Mouse (Mus musculus) myocyte (in vitro differentiated cells): ENCODE measurements around the gene Gm20388. TPM values are rescaled to one million over a fixed set of nuclear protein-coding genes. Genes with fewer than 3 reads are reported as not detected.
"Not testable (repeated sequence)": the region's sequence is repeated elsewhere in the genome, so short reads cannot be mapped to it uniquely, and the experiment has no call there.

Source experiments
- H3K27me3 ChIP-seq: one replicate; pipeline ENCODE4 v1.6.1; 2011; ENCODE audit not compliant: control insufficient read depth, insufficient read depth, insufficient read length
- H3K36me3 ChIP-seq: one replicate; pipeline ENCODE4 v1.6.1; 2011; ENCODE audit not compliant: control insufficient read depth, insufficient read depth
- H3K4me2 ChIP-seq: one replicate; pipeline ENCODE4 v1.6.1; 2011; ENCODE audit warnings: low read depth, control low read depth
- H3K4me3 ChIP-seq: one replicate; pipeline ENCODE4 v1.5.1; 2011; ENCODE audit warnings: mild to moderate bottlenecking, control low read depth, moderate library complexity
- H3K79me2 ChIP-seq: one replicate; pipeline ENCODE4 v1.6.1; 2011; ENCODE audit not compliant: control insufficient read depth, insufficient read depth
- H3ac ChIP-seq: one replicate; pipeline ENCODE4 v1.6.1; 2011; ENCODE audit not compliant: control insufficient read depth, insufficient read length
- CEBPB ChIP-seq: IDR thresholded peaks from 2 replicates; pipeline ENCODE4 v1.6.1; 2011; ENCODE audit warnings: mild to moderate bottlenecking, moderate library complexity; ENCODE audit not compliant: poor library complexity, insufficient read depth, severe bottlenecking
- E2F4 ChIP-seq: IDR thresholded peaks from one replicate; pipeline ENCODE4 v1.6.1; 2011; ENCODE audit warnings: mild to moderate bottlenecking, control low read depth, moderate library complexity; ENCODE audit not compliant: insufficient read depth
- MAX ChIP-seq: IDR thresholded peaks from one replicate; pipeline ENCODE4 v1.6.1; 2011; ENCODE audit warnings: low read depth, mild to moderate bottlenecking, control low read depth
- MYOD1 ChIP-seq, 3 experiments: IDR thresholded peaks; one replicate each; pipeline ENCODE4 v1.6.1; 2011; ENCODE audit warnings: control low read depth in 2 of 3, low read depth in 2 of 3, mild to moderate bottlenecking in 2 of 3, moderate library complexity in 1 of 3; ENCODE audit not compliant: insufficient read length in 2 of 3, control insufficient read depth in 1 of 3
- MYOG ChIP-seq, 3 experiments: IDR thresholded peaks; one replicate each; pipeline ENCODE4 v1.6.1; 2011; ENCODE audit warnings: control low read depth in 2 of 3, low read depth in 2 of 3, mild to moderate bottlenecking in 2 of 3; ENCODE audit not compliant: insufficient read length in 2 of 3, control insufficient read depth in 1 of 3, insufficient read depth in 1 of 3
- POLR2A ChIP-seq: IDR thresholded peaks from one replicate; pipeline ENCODE4 v1.6.1; 2011; ENCODE audit warnings: low read depth, mild to moderate bottlenecking, control low read depth, moderate library complexity; ENCODE audit not compliant: insufficient read length
- POLR2AphosphoS2 ChIP-seq: IDR thresholded peaks from one replicate; pipeline ENCODE4 v1.6.1; 2011; ENCODE audit warnings: low read depth, control low read depth; ENCODE audit not compliant: insufficient read length
- REST ChIP-seq: IDR thresholded peaks from one replicate; pipeline ENCODE4 v1.6.1; 2011; ENCODE audit warnings: mild to moderate bottlenecking, control low read depth, moderate library complexity; ENCODE audit not compliant: insufficient read depth, insufficient read length
- SRF ChIP-seq: IDR thresholded peaks from one replicate; pipeline ENCODE4 v1.6.1; 2011; ENCODE audit warnings: low read depth; ENCODE audit not compliant: control insufficient read depth, insufficient read length
- TCF12 ChIP-seq: IDR thresholded peaks from one replicate; pipeline ENCODE4 v1.6.1; 2011; ENCODE audit warnings: mild to moderate bottlenecking, control low read depth; ENCODE audit not compliant: poor library complexity, insufficient read depth, severe bottlenecking
- TCF3 ChIP-seq: IDR thresholded peaks from one replicate; pipeline ENCODE4 v1.6.1; 2011; ENCODE audit warnings: low read depth, control low read depth; ENCODE audit not compliant: insufficient read length
- USF1 ChIP-seq: IDR thresholded peaks from one replicate; pipeline ENCODE4 v1.6.1; 2011; ENCODE audit warnings: low read depth, mild to moderate bottlenecking, control low read depth, moderate library complexity
- polyA plus RNA-seq: library from polyadenylated mRNA; unstranded; fragments of >200 nt; fragmentation: generic; extraction: Trizol; gene quantifications from one replicate; pipeline ENCODE4 v1.2.1, GENCODE M21; 2012; ENCODE audit warnings: missing spikeins

Gene Gm20388
- polyA plus RNA-seq, 1 experiment: 15.3 TPM

GRCm38 (mm10) chr8:121438111-121438510, 1527.5 kb downstream of the Gm20388 start:
- no peaks in the 10 kb centered on the region for H3K36me3 ChIP-seq
- no peak overlapping the region for H3K4me2 ChIP-seq
- no peak overlapping the region for H3ac ChIP-seq
- H3K79me2 ChIP-seq: no peaks in the 10 kb centered on the region
- no peak for TF ChIP-seq TCF3
- TF ChIP-seq SRF: no peak
- no peak for TF ChIP-seq CEBPB
- no peak for TF ChIP-seq MYOG (IDR thresholded peaks at IDR 0.05; ENCODE audit: control insufficient read depth in 1 of 3, insufficient read depth in 1 of 3, insufficient read length in 2 of 3, low read depth in 2 of 3)
- no peak for TF ChIP-seq POLR2AphosphoS2
- no peak for TF ChIP-seq MAX
- no peak for TF ChIP-seq E2F4
- no peak for TF ChIP-seq TCF12
- no peak for TF ChIP-seq MYOD1 (IDR thresholded peaks at IDR 0.05; ENCODE audit: control insufficient read depth in 1 of 3, insufficient read length in 2 of 3, low read depth in 2 of 3)
- no peak for TF ChIP-seq REST
- no peak for TF ChIP-seq USF1
- TF ChIP-seq POLR2A: no peak
- H3K27me3 ChIP-seq: no peaks in the 10 kb centered on the region
- no peak overlapping the region for H3K4me3 ChIP-seq

GRCm38 (mm10) chr8:121439351-121439750, 1528.7 kb downstream of the Gm20388 start:
- Histone ChIP-seq H3K4me2 (no peak overlapping the region), H3K36me3 (no peaks in the 10 kb centered on the region), H3K4me3 (no peak overlapping the region), H3K27me3 (no peaks in the 10 kb centered on the region), H3ac (no peak overlapping the region), H3K79me2 (no peaks in the 10 kb centered on the region)
- no peak for TF ChIP-seq MAX
- TF ChIP-seq TCF3: no peak
- TF ChIP-seq SRF: no peak
- TF ChIP-seq CEBPB: no peak
- no peak for TF ChIP-seq MYOG (IDR thresholded peaks at IDR 0.05; ENCODE audit: control insufficient read depth in 1 of 3, insufficient read depth in 1 of 3, insufficient read length in 2 of 3, low read depth in 2 of 3)
- TF ChIP-seq USF1: no peak
- TF ChIP-seq POLR2A: no peak
- no peak for TF ChIP-seq TCF12
- no peak for TF ChIP-seq POLR2AphosphoS2
- TF ChIP-seq MYOD1 (IDR thresholded peaks at IDR 0.05; ENCODE audit: control insufficient read depth in 1 of 3, insufficient read length in 2 of 3, low read depth in 2 of 3): no peak
- TF ChIP-seq REST: no peak
- TF ChIP-seq E2F4: no peak

- Histone ChIP-seq H3K79me2 (no peaks in the 10 kb centered on the region), H3K36me3 (no peaks in the 10 kb centered on the region), H3K27me3 (no peaks in the 10 kb centered on the region), H3ac (no peak overlapping the region), H3K4me3 (no peak overlapping the region), H3K4me2 (no peak overlapping the region)
- TF ChIP-seq MAX (no peak), POLR2A (no peak), CEBPB (no peak), USF1 (no peak), E2F4 (no peak), MYOD1 (IDR thresholded peaks at IDR 0.05; ENCODE audit: control insufficient read depth in 1 of 3, insufficient read length in 2 of 3, low read depth in 2 of 3) (no peak), TCF3 (no peak), MYOG (IDR thresholded peaks at IDR 0.05; ENCODE audit: control insufficient read depth in 1 of 3, insufficient read depth in 1 of 3, insufficient read length in 2 of 3, low read depth in 2 of 3) (no peak), SRF (no peak)
Observed at GRCm38 (mm10) chr8:121443361-121443760, 1532.7 kb downstream of the Gm20388 start.

GRCm38 (mm10) chr8:121444521-121444920, 1533.9 kb downstream of the Gm20388 start:
- not testable (repeated sequence) for H3K27me3 ChIP-seq, H3K79me2 ChIP-seq, H3K4me3 ChIP-seq, H3ac ChIP-seq, H3K4me2 ChIP-seq, H3K36me3 ChIP-seq

GRCm38 (mm10) chr8:121445027-121445471, 1534.4 kb downstream of the Gm20388 start:
- no peaks in the 10 kb centered on the region for H3K79me2 ChIP-seq
- H3K27me3 ChIP-seq: no peaks in the 10 kb centered on the region
- no peak for TF ChIP-seq TCF12
- no peak for TF ChIP-seq MYOG (IDR thresholded peaks at IDR 0.05; ENCODE audit: control insufficient read depth in 1 of 3, insufficient read depth in 1 of 3, insufficient read length in 2 of 3, low read depth in 2 of 3)
- TF ChIP-seq MAX: no peak
- H3K4me3 ChIP-seq: no peak overlapping the region
- no peaks in the 10 kb centered on the region for H3K36me3 ChIP-seq
- H3ac ChIP-seq: no peak overlapping the region
- no peak overlapping the region for H3K4me2 ChIP-seq
